Mouse (Mus musculus) embryo, embryonic 10.5 days (tissue): ENCODE results near the gene B3gat3.
"Not testable (repeated sequence)": the region's sequence is repeated elsewhere in the genome, so short reads cannot be mapped to it uniquely, and the experiment has no call there.

Experiments
- DNase-seq: peaks from one replicate; pipeline ENCODE4 v3.0.0-alpha.2; 2015; ENCODE audit warnings: low spot score

B3gat3 gene

DNA sequence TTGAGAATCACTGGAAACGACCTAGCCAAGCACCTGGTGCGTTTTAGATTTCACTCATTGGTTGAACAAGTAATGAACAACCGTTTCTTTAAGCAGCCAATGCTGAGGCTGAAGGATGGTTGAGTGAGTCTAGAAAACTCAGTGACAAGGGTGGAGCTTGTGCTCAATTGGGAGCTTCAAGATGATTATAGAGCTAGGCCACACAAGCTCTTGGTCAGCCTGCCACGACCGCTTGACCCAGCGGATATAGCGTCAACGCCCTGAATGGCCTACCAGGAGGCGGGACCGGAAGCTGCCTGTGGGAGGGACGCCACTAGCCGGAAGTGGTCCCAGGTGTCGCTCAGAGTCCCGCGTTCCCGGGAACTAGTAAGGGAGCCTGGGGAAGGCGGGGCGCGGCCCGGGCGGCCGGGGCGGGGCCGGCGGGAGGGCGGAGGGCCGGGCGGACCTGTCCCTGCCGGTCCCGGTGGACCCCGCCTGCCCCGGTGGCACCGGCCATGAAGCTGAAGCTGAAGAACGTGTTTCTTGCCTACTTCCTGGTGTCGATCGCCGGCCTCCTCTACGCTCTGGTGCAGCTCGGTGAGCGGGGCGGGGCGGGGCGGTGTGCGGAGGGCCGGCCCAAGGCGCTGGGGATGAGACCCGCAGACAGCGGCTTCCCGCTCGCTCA lies at the start of gene B3gat3:
Gene B3gat3 (plus strand): TSS at position 302 of the 664 bp plus-strand sequence.
- DNase-seq = peak; percentile 98

GRCm38 (mm10) chr19:8870381-8870780 lies 49.8 kb upstream of the B3gat3 start:
- DNase-seq = not testable (repeated sequence)

GRCm38 (mm10) chr19:8870838-8871237 lies 49.3 kb upstream of the B3gat3 start:
- DNase-seq = no peak

GRCm38 (mm10) chr19:8871267-8872186 lies 48.6 kb upstream of the B3gat3 start, which contains the start of gene Ubxn1:
Ubxn1 (plus strand) TSS chr19:8871496.
- peak; percentile 99 for DNase-seq

- no peak for DNase-seq
Observed at GRCm38 (mm10) chr19:8872266-8872840, 47.8 kb upstream of the B3gat3 start.

DNA sequence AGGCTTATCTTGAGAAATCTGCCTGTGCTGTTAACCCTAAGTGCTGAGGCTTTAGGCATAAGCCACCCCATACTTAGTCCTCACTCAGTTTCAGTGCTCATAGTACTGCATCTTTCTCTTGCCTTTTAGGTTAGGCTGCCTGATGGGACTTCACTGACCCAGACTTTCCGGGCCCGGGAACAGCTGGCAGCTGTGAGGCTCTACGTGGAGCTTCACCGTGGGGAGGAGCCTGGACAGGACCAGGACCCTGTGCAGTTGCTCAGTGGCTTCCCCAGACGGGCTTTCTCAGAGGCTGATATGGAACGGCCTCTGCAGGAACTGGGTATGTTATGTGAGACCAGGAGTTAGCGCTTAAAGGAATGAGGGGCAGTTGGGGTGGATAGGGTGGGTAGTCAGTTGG lies 45.1 kb upstream of the B3gat3 start:
- DNase-seq = no peak

GRCm38 (mm10) chr19:8880311-8881033 lies 39.7 kb upstream of the B3gat3 start, which contains the start of gene Uqcc3:
Uqcc3 (minus strand) TSS chr19:8880923.
- DNase-seq = peak; percentile 96

DNA sequence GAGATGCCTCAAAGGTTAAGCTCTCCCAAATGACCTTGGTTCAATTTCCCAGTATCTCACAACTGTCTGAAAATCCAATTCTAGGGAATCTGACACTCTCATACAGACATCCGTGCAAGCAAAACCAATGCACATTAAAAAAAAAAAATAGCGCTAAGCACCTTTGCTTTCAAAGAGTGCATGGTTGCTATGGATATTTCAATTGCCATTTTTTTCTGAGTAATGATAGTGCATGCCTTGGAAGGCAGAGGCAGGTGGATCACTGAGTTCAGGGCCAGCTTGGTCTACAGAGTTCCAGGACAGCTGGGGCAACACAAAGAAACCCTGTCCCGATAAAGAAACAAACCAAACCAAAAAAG lies 39.2 kb upstream of the B3gat3 start:
- no peak for DNase-seq

DNA sequence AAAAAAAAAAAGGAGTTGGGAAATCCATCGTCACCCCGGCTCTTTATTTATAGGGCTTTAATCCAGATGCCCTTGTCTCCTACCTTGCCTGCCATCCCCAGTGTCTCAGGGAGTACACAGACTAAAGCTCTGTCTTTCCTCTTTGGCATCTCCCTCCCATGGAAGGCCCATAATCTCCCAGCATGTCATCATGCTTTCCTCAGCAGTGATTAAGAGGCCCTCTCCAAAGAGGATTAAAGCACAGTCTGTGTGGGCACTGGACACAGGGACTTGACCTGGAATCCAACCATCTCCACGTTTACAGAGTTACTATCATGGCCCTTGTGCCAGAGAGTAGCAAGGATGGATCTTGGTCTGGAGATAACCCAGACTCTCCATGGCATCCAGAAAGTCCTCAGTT lies 36.6 kb upstream of the B3gat3 start, which contains the start of the genes Lbhd1 and Gm49403:
Gene Lbhd1 (plus strand): TSS at position 117 of the 400 bp plus-strand sequence.
Gene Gm49403 (plus strand): TSS at position 315 of the 400 bp plus-strand sequence.
- no peak for DNase-seq

DNA sequence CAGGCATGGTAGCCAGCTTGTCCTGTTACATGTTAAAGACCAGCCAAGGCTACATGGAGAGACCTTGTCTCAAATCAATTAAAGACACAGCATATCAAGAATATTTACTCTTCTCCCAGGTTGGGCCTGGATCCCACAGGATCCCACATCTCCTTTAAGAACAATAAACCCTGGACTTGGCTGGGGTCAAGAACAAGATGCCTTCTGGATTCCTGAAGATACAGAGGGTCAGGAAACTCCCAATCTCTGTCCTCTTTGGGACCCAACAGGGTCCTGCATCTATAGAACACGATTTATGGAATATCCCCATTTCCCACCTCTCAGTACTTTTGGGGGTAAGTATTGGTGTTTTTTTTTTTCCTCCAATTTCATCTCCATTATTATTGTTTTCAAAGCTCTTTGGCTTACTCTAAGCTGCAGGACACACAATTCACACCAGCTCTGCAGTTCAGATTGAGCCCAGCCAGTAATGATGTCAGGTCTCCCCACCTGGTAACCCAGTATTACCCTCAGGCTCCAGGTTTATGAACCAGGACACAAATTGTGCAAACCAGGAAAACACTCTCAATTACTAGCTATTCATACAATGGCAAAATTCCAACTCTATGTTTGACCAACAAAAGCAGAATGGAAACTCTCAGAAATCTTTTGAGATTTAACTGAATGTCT lies 33.1 kb upstream of the B3gat3 start:
- no peak for DNase-seq

DNA sequence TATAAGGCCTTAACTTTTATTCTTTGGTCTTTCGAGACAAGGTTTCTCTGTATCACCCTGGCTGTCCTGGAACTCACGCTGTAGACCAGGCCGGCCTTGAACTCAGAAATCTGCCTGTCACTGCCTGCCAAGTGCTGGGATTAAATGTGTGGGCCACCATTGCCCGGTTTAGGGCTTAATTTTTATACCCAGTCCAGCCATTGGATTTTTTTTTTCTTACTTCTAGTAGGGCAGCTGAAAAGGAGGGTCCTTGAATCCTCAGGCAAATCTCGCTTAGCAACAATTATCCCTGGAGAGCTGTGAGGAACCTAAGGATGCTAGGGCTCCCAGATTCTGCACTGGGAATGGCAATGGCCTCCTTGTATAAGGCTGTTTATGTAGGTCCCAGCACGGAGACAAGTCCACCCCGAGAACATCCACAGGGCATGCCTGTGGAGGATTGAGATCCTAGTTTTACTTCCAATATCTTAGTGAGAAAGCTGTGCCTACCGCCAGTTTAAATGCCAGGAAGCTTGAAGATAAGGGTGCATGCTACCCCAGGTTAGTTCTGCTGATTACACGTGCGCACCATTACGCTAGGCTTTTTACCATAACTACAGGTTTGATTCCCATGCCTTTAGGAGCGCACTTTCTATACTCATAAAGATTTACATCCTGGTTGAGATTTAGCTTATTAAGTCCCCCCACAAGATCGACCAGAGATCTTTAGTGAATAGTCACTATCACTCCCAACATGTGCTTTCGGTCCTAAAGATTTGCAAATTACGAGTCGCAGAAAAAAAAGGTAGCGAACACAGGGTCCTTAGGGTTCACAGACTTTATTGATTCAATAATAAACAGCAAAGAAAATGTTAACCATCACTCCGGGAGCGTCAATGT lies 32.4 kb upstream of the B3gat3 start:
- DNase-seq = peak; percentile 34

DNA sequence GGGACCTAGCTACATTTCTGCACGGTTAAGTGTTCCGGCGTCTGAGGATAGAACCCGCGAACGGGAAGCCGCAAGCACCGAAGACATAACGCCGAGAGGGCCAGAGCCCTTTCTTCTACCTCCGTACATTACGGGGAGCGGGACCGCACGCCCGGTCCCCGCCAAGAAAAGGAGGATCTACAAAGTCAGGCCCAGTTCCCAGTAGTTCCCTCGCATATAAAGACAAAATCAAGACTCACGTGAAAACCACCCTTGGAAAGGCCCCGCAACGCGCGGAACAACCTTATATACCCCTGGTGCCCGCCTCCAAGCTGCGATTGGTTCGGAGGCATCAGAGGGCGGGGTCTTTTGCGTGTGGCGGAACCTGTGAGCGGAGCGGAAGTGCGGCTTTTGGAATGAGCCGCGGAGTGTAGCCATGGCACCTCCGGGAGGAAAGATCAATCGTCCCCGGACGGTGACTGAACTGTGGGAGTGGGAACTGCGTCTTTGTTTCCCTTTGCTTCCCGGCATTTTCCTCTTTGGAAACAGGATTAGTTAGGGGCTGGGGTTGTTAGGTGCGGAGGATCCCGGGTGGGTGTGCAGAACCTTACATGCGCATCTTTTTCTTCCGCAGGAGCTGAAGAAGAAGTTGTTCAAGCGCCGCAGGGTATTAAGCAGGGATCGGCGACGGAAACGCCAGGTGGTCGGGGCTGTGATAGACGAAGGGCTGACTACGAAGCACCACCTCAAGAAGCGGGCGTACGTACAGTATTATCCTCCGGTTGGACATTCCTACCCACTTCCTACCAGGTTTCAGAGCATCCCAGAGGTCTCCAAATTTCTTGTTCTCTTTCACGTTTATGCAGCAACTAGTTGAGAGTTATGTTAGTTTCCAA lies 31.4 kb upstream of the B3gat3 start, which contains the start of the genes 1810009A15Rik and Gm49416:
Gene 1810009A15Rik (plus strand): TSS at position 343 of the 875 bp plus-strand sequence.
Gene Gm49416 (plus strand): TSS at position 416 of the 875 bp plus-strand sequence.
- peak; percentile 99 for DNase-seq

- DNase-seq = peak; percentile 93
Observed at GRCm38 (mm10) chr19:8892829-8893766, 27.1 kb upstream of the B3gat3 start, which contains the start of gene Ints5. Ints5 (plus strand) TSS chr19:8893005.

DNA sequence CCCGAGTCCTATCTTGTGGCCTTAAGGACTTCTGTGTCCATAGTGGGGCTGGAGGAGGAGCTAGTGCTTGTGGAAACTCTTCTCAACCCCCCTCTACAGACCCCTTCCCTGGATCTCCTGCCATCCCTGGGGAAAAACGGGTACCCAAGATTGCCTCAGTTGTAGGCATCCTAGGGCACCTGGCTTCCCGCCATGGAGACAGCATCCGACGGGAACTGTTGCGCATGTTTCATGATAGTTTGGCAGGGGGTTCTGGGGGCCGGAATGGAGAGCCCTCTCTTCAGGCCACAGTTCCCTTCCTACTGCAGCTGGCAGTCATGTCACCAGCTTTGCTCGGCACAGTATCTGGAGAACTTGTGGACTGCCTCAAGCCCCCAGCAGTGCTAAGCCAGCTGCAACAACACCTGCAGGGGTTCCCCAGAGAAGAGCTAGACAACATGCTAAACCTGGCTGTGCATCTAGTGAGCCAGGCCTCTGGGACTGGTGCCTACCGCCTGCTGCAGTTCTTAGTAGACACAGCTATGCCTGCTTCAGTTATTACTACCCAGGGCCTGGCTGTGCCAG lies 24.7 kb upstream of the B3gat3 start:
- no peak for DNase-seq

GRCm38 (mm10) chr19:8896231-8896630 lies 23.9 kb upstream of the B3gat3 start:
- DNase-seq = not testable (repeated sequence)

DNA sequence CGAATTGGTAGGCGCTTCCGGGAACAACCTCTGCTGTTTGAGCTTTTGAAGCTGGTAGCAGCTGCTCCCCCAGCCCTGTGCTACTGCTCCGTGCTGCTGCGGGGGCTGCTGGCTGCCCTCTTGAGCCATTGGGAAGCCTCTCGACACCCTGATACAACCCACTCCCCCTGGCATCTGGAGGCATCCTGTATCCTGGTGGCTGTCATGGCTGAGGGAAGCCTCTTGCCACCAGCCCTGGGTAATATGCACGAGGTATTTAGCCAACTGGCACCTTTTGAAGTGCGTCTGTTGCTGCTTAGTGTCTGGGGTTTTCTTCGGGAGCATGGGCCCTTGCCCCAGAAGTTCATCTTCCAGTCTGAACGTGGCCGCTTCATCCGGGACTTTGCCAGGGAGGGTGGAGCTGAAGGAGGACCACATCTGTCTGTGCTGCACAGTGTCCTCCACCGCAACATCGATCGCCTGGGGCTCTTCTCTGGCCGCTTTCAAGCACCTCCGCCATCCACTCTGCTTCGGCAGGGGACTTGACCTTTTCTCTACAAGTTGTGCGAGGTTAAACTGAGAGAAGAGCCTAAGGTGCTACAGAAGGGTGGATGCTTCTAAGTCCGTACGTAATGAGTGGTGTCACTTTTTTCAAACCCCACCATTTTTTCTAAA lies 22.8 kb upstream of the B3gat3 start:
- DNase-seq = not testable (repeated sequence)
